Mouse (Mus musculus): ENCODE data around the gene Lif. TPM values are rescaled to one million over a fixed set of nuclear protein-coding genes. Genes with fewer than 3 reads are reported as not detected.

Lif gene
- total RNA-seq, 2 experiments from 2014 or later = 1.3 to 2.1 TPM

DNA sequence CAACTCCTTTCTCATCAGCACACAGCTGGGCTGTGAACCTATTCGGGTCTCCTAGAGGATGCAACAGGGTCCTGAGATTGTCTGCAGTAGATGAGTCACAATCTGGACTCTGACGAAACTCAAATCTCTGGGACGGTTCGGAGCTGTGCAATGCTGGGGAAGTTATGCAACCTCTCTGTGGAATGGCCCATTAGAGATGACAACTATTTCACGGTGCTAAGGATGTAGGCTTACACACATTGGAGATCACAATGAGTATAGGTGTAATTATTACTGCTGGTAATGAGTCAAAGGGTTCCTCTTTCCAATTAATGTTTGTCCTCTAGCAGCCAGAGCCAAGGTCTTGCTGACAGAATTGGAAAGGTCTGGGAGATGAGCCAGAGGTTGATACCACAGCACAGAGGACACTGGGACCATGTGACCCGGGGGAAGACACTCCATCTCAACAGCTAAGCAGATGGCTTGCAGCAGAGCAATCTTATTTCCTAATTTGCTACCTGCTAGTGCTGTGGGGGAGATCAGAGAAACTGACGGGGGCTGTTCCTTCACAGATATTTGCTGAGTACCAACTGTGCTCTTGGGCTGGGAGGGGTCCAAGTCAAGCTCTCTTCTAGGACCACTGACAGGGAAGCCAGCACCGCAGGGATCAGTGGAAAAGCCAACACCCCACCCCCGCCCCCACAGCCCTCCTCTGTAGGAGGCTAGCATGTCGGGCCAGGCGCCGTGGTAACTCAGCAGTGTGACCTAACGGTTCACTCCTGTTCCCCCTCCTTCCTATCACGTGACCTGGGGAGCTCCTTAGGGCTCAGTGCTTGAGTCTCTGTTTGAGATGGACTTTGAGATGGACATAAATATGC is 37.4 kb downstream of the Lif start:
- DNase-seq (ENCODE audit: low spot score in 2 of 2) = no peak

DNA sequence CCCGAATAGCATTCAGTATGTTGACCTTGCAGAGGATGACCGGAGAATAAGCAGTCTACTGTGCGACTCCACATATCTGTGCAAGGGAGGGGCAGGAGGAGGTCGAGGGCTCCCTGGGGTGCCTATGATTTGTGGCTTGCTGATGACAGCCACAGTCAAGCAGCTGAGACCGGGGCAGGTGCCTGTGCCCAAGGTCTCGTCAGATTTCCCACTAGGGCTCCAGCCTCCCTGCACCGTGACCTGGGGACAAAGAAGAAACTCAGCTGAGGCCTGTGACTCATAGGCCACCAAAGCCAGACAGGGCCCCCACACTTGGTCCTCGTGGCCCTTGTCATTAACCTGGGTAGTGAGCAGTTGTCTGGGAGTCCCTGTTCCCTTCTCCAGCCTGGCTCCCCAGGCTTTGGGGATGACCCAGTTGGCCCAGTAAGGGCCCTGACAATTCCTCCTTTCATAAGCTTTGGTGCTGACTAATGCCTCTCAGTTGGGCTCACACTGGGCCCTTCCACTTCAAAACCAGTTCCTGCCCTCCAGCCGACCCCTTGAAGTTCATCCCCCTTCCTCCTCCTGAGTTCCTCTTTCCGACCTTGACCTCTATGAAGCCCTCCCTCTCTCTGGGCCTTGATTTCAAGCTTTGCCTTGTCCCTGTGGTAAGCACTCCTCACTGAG is 39.4 kb downstream of the Lif start:
- no peak for DNase-seq (ENCODE audit: low spot score in 2 of 2)

DNA sequence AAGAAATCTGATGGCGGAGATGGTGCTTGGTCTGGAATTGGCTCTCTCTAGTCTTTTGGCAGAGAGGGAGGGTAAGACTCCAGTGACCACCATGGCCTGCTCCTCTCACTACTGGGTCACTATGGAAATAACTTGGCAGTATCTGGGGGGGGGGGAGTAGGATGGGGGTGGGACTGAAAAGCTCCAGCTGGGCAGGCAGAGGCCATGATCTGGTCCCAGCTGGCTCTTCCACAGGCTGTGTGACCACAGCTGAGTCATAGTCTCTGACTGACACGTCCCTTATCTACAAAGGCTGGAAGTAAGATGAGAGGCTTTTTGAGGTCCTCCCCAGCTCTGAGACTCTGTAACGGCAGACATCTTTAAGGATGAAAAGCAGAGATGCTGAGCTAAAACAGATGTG is 40.4 kb downstream of the Lif start:
- no peak for DNase-seq (ENCODE audit: low spot score in 2 of 2)

DNA sequence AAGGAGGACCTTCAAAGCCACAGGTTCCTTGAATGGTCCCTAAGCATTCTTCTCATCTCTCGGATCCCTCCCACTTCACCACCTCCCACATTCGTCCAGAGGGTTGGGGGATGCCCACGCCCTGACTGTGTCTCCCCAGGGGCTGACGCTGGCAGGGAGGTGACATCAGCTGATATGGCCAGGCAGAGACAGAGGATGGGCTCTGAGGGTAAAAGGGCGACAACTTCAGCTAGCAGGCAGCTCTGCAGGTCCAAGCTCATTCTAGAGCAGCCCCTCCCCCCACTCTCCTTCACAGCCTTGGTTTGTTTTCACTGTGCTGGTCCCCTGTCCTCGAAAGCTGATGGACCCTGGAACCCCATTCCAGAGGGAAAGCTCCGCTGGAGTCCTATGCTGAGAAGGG is 41.3 kb downstream of the Lif start:
- DNase-seq (ENCODE audit: low spot score in 2 of 2) = no peak

DNA sequence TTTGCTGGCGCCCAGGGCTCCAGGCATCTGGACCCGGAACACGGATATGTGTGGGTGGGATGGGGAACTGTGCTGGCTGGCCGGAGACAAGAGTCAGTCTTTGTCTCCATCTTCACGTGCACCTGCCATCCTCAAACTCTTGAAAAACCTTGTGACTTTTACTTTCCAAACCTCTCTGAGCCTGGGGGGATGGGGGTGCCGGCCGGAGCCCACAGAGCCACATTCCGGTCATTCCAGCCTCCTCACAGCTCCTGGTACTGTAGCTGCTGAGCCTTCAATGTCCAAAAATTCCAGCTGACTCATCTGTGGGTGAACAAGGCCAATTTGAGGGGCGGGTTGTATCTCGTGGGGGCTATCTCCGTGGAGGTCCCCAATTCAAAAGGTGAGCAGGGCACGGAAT is 41.8 kb downstream of the Lif start:
- no peak for DNase-seq (ENCODE audit: low spot score in 2 of 2)

DNA sequence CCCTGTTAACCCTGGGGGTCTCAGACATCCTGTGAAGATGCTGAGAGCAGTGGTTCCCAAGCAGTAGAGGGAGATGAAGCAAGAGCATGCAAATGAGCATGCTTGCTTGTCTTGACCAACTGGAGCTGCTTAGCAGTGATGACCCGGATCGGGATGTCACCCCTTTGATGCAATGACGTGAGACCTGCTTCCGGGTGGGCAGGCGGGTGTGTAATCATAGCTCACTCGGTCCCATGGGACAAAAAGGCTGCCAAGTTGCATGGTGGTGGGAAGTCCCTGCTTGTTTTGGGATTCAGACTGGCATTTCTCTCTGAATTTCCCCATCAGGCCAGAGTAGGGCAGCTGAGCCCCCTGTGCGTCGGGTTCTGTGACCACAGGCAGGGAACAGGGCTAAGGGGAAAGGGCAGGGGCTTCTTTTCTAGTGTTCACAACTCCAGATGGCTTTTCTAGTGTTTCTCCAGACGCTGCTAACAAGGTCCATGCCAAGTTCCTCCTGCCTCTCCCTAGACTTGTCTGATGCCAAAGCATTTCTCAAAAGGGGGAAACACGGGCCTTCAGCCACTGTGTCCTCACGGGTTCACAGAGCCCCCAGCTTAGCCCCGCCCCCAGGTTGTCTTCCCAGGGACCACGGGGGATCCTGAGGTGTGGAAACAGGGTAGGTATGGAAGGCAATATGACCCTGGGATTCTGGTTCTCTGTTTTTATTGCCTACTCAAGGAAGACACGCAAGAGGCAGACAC is 42.5 kb downstream of the Lif start:
- peak in 1 of 2 experiments; percentile 65 for DNase-seq (ENCODE audit: low spot score in 2 of 2)

DNA sequence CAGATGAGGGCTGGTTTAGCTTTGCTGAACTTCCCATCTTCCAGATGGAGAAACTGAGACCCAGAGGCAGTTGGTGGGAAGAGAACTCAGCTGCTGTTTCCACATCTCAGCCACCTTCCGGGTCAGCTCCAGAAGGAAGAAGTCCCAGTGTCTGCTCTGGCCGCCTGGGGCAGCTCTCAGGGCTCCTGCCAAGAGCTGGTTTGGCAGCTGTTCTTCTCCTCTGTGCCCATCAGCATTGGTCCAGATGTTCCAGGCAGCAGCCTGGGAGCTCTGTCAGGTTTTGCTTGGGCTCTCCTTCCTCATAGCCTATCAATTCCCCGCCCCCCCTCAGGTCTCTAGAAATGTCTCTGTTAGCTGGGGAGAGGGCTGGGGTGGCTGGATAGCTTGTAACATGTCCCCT is 43.3 kb downstream of the Lif start:
- no peak for DNase-seq (ENCODE audit: low spot score in 2 of 2)

DNA sequence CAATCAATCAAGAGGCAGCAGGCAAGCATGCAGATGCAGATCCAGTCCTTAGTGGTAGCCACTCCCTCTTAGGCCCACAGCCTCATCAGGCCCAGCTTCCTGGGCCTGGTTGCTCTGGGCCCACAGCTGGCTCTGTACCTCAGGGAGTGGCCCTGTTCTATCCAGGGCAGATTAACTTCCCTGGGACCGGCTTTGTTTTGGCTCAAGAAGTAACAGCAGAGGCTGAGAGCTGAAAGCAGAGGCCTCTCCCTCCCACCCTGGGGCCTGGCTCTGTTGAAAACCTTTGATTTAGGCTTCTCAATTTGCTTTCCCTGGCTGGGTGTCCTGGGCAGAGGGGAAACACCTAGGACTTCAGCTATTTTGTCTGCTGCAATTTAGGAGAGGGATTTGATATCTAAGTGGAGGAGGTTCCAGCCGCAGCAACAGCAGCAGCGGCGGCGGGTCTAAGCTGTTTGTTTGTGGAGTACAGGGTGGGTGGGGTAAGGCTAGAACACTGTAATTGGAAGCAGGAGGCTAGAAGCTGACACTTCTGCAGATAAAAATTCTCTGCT is 45.1 kb downstream of the Lif start:
- DNase-seq (ENCODE audit: low spot score in 2 of 2) = peak in 1 of 2 experiments; percentile 47

DNA sequence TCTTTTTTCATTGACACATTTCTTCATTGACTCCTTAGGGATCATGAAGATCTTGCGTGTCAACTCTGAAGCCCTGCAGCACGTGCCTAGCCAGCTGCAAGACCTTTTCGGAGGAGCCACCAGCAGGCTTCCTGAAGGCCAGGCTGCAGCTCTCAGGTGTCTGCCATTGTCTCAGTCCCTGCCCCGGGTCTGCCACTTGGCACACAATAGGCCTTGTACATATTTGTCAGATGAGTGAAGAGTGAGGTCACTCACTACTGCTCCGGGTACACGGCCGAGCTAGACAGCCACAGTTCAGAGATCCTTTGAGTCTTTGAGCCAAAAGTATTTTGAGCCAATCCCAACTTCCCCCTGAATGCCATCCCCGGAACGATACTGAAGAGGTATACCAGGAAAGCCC is 45.7 kb downstream of the Lif start:
- no peak for DNase-seq (ENCODE audit: low spot score in 2 of 2)

DNA sequence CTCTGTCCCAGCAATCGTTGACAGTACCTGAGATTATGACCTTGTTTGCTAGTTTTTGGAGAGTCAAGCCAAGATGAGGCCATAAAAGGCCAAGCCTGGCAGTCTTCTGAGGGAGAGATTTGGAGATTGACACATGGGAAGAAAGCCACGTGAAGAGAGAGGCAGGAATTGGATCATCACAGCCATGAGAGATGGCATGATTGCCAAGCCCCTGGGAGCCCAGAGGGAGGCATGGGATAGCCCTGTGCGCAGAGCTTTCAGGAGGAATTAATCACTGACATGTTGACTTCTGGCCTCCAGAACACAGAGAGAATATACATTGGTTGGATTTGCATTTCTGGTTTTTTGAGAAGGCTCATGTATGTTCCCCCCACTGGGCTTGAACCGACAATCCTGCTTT is 46.8 kb downstream of the Lif start:
- no peak for DNase-seq (ENCODE audit: low spot score in 2 of 2)

DNA sequence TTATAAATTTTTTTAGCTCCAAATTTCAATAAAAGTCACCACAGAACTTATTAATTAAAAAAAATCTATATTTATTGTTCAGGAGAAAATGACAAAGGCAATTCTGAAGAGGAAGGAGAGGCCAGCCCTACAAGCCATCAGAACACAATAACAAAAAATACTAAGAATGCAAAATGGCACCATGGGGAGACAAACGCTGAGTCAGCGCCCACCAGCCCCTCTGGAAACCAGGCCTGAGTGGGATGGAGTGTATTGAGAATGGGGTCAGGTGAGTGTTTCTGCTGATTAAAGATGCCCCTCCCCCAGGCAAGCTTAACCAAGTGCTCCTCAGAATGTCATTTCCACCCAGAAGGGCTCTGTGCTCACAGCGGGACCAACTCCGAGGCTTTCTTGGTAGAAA is 47.7 kb downstream of the Lif start:
- DNase-seq (ENCODE audit: low spot score in 2 of 2) = no peak

DNA sequence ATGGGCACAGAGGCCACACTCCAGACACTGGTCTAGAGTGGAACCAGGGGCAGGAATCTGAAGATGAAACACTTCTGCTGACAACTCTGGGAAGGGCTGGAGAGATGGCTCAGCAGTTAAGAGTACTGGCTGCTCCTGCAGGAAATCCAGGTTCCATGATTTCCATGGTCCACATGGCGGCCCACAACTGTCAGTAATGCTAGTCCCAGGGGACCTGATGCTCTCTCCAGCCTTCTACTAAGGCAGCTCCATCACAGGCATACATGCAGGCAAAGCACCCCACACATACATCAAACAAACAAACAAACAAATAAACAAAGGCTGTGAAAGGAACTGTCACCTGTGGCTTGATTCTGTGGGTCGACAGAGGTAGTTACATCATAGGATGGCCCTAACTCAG is 48.7 kb downstream of the Lif start:
- no peak for DNase-seq (ENCODE audit: low spot score in 2 of 2)

DNA sequence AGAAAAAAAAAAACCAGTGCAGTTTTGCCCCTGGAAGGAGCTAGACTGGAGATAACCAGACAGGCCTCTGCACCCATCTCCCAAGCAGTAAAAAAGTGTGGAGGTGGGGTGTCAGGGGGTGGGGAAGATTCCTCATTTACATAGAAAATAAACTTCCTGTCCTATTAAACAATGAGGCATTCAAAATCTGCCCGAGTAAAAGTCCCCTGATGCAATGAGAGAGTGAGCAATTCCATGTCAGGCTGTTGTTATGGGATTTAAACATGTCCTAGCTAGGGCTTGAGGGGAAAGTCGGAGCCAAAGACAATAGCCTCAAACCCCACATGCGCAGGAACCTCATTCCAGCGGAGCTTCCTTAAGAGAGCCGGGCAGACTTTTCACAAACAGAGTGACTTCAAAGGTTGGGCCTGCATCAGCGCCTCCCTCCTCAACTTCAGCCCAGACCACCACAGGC is 50.7 kb downstream of the Lif start:
- DNase-seq (ENCODE audit: low spot score in 2 of 2) = peak in 1 of 2 experiments; percentile 14

DNA sequence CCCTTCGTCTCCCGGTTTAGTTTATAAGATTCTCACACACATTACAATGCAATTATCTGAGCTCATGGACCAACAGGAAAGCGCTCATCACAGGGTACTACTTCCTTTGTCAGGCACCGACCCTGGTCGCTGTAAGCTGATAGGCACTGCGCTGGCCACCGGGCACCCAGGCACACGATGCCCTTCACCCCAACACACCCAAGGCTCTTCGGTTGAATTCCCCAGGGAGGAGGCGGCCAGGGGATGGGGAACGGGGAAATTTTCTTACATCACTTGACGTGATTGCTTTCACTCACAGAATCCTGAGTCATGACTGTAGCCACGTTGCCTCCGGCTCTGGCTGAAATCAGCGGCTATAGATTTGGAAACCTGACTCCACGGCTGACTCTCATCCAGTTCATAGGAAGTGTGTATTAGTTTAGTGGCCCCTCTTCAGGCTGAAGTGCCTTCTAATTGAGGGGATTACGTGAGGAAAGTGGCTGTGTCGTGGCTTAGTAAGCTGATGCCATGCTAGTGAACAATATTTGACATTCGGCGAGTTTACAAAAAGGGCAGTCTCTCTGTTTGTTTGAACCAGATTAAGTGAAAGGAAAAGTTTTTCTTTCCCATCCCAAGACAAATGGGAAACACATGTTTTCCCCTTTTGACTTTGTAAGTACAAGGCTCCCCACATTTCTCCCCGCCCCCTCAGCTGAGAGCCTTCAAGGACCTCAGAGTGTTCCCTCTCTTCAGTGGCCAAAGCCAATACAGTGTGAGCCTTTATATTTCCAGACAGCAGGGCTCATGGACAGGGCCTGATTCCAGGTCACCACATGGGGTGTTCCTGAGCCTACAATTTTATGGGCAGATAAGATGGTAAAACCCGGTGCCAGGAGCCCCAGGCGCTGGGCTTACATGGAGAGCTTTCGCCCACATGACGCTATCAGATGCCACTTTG is 51.4 kb downstream of the Lif start:
- peak; percentile 20 to 59 for DNase-seq (ENCODE audit: low spot score in 2 of 2)

DNA sequence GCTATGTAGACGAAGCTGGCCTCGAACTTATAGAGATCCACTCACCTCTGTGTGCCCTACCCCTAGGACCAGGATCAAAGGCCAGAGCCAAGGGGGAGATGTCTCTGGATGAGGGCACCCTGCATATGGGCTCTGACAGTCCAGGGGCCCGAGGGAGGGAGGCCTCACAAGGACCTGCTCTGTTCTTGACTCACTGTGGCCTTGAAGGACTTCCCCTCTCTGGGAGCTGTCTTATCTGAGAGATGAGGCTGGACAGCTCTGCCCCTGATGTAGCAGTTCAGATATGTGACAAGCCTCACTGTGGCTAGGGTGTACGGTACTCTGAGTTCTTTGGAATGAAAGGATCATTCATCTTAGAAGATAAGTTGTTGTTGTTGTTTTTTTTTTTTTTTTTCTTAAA is 52.3 kb downstream of the Lif start:
- DNase-seq (ENCODE audit: low spot score in 2 of 2) = no peak

DNA sequence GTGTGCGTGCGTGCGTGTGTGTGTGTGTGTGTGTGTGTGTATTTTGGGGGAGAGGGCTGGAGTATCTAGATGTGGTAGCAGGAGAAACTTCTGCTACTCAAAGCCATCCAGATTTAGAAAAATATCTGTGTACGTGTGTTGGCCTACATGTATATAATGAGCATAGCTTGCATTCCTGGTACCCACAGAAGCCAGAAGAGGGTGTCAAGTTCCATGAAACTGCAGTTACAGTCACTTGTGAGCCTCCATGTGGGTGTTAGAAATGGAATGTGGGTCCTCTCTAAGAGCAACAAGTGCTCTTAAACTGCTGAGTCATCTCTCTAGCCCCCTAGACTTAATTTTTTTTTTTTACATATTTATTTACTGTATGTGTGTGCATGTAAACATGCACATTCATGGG is 53.0 kb downstream of the Lif start:
- DNase-seq (ENCODE audit: low spot score in 2 of 2) = no peak

DNA sequence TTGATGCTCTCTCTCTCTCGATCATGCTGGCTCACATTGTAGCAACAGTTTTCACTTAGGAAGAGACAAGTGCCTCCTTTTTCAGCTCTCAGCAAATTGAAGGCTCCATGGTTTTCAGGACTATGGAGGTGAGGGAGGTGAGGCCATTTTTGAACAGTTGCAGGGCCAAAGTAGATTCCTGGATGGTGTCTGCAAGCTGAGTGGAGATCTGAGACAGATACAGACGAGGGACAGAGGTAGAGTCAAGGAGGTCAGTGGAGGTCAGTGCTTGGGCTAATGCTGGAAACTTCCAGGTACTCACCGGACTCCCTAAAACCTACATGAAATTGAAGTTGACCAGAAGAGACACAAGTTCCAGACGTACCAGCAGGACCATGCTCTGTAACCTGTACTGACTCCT is 54.8 kb downstream of the Lif start:
- DNase-seq (ENCODE audit: low spot score in 2 of 2) = no peak

DNA sequence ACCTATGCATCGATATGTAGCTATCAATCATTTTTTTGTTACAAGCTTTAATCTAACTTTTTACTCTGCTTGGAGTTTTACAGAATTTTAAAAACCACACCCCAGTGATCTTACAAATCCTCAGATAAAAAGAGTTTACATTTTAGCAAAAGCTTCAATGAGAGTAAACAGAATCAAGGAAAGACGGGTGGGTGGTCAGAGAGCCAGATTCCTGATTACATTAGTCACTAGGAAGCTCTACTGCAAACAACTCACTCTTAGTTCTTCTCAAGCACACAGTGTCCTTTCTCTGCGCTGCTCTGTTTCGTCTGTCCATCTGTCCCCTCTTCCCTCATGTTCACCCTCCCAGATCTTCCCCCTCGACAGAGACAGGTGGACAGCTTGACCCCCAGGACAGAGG is 59.9 kb downstream of the Lif start:
- DNase-seq (ENCODE audit: low spot score in 2 of 2) = no peak

DNA sequence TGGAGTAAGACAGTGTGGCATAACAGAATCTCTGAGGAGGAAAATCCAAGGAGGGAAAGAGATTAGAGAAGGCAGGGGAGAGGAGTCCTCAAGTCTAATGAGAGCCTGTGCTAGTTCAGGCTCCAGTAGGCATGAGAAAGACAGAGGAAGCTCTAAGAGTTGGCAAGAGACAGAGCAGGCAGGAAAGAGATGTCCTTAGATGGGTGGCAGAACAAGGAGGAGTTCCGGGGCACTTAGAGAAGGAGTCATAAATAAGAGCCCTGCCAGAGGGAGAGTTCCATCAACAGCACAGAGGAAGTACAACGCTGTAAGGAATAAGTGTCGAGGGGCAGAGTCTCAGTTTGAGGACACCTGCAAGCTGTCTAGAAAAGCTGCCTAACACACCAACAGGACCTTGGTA is 60.7 kb downstream of the Lif start:
- no peak for DNase-seq (ENCODE audit: low spot score in 2 of 2)

DNA sequence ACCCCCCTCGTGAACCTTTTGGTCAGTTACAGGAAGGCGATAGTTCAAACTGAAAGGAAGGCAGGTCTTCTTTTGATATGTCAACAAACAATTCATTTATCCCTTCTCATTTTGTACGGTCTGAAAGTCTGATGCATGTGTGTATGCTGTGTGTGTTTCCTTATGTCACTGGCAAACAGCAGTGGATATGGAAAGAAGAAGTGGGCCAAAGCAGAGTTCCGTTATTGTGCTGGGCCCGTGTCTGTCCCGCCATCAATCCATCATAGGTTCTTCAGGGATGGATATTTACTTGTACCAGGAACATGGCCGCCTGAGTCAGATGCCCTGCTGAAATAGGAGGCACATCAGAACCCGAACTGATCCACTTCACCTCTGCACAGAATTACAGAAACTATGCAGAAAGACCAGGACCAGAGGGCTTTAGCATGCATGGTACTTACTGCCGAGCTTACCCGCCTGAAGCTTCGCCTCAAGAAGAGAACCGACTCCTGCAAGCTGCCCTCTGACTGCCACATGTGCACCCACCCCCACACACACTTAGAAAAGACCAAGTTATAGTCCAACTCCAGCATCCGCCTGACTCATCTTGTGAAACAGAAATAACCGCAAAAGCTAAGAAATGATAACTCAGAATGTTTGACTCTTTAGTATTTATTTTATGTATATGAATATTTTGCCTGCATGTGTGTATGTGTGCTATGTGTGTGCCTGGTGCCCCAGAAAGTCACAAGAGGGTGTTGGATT is 62.0 kb downstream of the Lif start:
- DNase-seq (ENCODE audit: low spot score in 2 of 2) = no peak
